Mouse (Mus musculus) liver, adult (tissue): ENCODE data around the gene Abca4.

Experiments used
- GATA4 ChIP-seq: IDR thresholded peaks from 2 replicates; pipeline ENCODE4 v1.6.1; 2014; ENCODE audit warnings: mild to moderate bottlenecking, low read length; ENCODE audit not compliant: insufficient replicate concordance

Abca4 gene

DNA sequence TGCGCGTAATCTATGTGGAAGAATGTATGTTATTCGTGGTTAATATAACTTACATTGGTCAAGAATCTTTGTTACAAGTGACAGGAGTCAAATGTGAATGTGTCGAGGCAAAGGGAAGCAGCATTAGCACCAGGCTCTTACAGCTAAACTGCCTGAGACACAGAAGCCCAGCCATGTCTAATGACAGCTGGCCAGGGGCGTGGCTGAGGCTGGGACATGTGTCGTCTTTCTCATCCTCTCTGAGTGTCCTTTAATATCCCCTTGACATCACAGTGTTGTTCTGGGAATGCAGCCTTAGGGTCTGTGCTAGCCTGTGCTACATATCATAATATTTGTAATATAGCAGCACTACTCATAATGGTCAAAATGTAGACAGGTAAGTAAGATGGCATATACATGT is 3.7 kb upstream of the Abca4 start:
- no peak for TF ChIP-seq GATA4

GRCm38 (mm10) chr3:122043102-122043501 is 1.1 kb upstream of the Abca4 start:
- TF ChIP-seq GATA4, result no peak

DNA sequence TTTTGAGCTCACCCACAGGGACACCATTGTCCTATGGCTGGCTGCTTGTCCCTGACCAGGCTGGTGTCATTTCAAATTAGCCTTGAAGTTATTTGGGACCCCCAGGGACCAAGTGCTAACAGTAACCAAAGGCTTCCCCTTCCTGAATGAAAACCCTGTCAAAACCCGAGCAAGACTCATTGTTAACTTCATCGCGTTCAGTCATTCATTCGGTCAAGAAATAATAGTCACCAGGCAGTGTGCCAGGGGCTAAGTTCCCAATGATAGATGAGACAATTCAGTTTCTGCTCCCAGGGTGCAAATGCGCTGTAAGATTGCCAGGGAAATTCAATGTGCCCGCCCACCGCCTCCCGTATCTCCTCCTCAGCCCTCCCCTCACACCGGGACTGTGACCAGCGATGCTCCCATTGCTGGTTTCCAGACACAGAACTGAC is 2.0 kb downstream of the Abca4 start:
- no peak for TF ChIP-seq GATA4

DNA sequence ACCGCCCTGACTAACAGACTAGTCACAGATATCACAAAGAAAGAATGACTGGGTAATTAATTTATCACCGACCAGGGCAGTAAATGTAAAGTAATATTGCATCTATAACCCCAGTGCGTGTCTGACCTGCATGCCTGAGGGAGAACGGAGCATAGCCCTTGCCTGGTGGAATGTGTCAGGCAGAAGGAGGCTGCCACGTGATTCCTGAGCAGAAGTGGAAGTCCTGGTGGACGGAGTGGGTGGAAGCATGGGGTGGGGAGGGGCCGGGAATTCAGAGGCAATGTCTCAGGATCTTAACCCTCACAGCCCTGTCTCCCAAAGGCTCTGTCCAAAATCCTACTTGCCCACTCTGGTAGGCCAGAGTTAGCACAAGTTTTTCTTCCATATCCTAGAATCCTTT is 3.2 kb downstream of the Abca4 start:
- no peak for TF ChIP-seq GATA4

DNA sequence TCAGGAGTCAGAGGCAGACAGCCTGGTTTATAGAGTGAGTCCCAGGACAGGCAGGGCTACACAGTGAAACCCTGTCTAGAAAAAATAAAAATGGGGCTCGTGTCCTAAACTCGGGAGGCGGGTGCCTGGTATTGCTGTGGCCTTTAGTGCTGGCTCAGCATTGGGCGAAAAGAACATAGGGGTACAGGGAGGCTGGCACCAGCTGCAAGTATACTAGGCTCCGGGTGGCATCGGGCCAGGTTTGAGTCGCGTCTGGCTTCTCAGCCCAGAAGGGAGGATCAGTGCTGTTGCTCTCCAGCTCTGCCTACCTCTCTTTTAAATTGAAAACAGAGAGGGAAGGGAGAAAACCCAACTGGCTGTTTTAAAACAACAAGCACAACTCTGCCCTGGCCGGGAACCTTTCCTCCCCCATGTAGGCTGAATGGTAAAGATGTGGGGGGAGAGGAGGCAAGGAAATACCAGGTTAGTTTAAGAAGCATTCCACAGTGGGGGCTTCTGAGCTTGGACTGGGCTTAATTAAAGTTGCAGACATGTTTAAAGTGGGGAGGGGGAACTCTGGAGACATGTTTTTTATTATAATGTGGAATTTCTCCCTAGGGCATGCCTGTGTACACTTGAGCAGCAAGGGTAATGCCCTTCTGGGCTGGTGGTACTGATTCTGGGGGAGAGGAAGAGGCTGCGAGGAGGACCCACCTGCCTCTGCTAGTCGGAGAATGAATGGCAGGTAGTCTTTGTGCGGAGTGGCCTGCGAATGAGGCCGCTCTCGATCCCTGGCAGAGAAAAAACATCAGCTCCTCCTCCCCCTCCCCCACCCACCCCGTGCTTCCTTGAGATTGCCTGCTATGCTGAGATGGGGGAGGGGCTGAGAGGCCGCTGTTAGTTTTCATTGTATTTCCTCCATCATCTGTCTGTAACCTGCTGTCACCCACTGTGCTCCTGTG is 3.9 kb downstream of the Abca4 start:
- no peak for TF ChIP-seq GATA4

DNA sequence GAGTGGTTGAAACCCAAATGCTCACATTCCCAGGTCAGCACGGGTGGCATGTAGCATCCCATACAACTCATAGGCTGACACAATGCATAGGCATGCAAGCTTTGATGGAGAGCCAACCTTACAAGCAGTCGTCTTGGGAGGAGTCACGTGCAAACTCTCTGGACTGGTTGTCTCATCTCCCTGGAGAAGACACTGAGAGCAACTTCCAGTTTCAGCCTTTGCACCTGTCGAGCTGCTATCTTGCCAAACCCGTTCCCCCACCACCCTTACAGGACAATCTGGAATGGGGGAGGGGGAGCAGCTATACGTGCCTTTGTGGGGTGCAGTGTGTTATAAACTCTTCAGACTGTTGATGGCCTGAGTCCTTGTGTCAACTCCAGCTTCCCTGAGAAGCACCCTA is 4.9 kb downstream of the Abca4 start:
- no peak for TF ChIP-seq GATA4

DNA sequence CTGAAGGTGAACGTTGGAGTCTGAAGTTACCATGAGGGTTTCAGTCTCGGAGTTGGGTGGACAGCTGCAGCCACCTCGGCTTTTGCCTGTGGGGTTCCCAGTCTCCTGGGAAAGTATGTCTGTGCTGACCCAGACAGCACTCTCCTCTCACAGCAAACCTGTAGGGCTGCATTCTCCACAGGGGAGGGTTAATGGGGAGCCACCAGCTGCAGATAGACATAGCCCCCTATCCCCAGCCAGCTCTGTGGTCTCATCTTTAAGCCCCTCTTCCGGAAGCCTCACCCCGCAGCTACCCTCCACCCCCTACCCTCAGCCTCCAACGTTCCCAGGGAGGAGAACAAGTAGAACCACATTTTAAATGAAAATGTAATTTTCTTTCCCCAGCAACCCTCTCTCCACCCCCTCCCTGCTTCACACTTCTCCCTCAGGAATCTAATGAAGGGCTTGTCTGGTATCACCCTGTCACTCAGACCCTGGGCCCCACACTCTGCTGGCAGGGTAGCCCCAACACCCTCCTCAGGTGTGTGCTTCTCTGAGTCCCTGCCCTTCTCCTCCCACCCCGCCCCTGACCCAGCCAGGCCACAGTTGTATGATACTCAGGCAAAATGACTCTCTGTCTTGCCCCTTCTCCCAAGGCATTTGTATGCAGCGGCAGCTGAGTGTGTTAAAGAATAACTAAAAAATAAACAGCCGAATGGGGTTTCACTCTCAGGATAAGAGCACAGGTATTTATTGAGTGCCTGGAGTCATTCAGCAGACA is 14.4 kb downstream of the Abca4 start:
- no peak for TF ChIP-seq GATA4

GRCm38 (mm10) chr3:122062586-122062985 is 18.3 kb downstream of the Abca4 start:
- TF ChIP-seq GATA4, result no peak

GRCm38 (mm10) chr3:122064556-122065410 is 20.5 kb downstream of the Abca4 start:
- no peak for TF ChIP-seq GATA4

- TF ChIP-seq GATA4, result no peak
These were observed 27.5 kb downstream of the Abca4 start for GRCm38 (mm10) chr3:122071769-122072168.

- no peak for TF ChIP-seq GATA4
These were observed 28.7 kb downstream of the Abca4 start for GRCm38 (mm10) chr3:122072646-122073571.

DNA sequence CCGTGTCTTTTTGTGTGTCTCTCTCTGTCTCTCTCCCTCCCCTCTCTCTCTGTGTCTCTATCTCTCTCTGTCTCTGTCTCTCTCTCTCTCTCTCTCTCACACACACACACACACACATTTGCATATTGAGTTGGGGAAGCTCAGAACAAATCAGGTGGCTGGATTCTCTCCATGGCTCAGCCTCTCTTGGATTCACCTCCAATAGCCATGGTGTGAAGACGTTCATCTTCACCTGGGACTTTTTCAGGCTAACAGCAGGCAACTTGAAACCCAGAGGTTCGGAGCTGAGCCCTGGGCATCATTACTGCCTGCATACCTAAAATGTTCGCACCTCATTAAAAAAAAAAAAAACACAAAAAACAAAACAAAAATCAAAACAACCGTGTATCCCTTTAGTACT is 29.4 kb downstream of the Abca4 start:
- TF ChIP-seq GATA4, result no peak

DNA sequence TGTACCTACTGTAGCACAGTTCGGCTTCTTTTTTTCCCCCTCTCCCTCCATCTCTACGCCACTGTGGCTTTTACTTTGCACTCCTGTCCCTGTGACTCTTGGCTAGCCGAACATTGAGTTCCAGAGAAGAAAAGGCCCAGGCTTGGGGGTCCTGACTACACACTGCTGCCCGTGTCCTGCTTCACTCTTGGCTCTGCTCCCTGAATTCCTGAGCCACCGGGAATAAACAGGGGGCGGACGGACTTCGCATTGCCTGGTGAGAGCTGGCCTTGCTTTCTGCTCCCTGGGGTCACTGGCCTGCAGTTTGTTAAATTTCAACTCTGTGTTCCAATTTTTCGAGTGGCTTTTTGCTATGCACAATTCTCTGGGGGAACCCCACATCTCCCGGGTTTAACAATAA is 30.1 kb downstream of the Abca4 start:
- no peak for TF ChIP-seq GATA4

GRCm38 (mm10) chr3:122078141-122078540 is 33.9 kb downstream of the Abca4 start:
- TF ChIP-seq GATA4, result no peak; the same call in 1 of the 2 replicates
